Mouse (Mus musculus) neural tube, embryonic 13.5 days (tissue): ENCODE measurements at regions not wholly inside any gene's neighbourhood (a gene's known extent, or its start where the extent isn't known, plus 50 kb on each side); places are given as distances from the start of the nearest gene placed in this dataset.
"Not testable (repeated sequence)": the region's sequence is repeated elsewhere in the genome, so short reads cannot be mapped to it uniquely, and the experiment has no call there.

Experiments
- ATAC-seq: fragments of 200-750 bp; cut with Nextera tagmentation; 2 replicates; pipeline ENCODE4 v1.8.0; 2017; ENCODE audit warnings: low read depth, mild to moderate bottlenecking, moderate TSS enrichment, moderate library complexity
- H3K27ac ChIP-seq: fragments of 300-500 bp; sonication (generic); replicated peaks from 2 replicates; pipeline ENCODE4 v1.5.1; 2015; ENCODE audit warnings: moderate library complexity, mild to moderate bottlenecking, inconsistent platforms
- H3K27me3 ChIP-seq: fragments of 300-500 bp; sonication (generic); 2 replicates; pipeline ENCODE4 v1.6.1; 2015; ENCODE audit warnings: mild to moderate bottlenecking, inconsistent platforms
- H3K36me3 ChIP-seq: fragments of 300-500 bp; sonication (generic); 2 replicates; pipeline ENCODE4 v1.6.1; 2015; ENCODE audit warnings: mild to moderate bottlenecking, inconsistent platforms
- H3K4me1 ChIP-seq: fragments of 300-500 bp; sonication (generic); replicated peaks from 2 replicates; pipeline ENCODE4 v1.6.1; 2015; ENCODE audit warnings: inconsistent platforms
- H3K4me2 ChIP-seq: fragments of 300-500 bp; sonication (generic); 2 replicates; pipeline ENCODE4 v1.6.1; 2015; ENCODE audit warnings: inconsistent platforms, mild to moderate bottlenecking, moderate library complexity
- H3K4me3 ChIP-seq: fragments of 300-500 bp; sonication (generic); 2 replicates; pipeline ENCODE4 v1.5.1; 2015; ENCODE audit warnings: mild to moderate bottlenecking, inconsistent platforms
- H3K9ac ChIP-seq: fragments of 300-500 bp; sonication (generic); 2 replicates; pipeline ENCODE4 v1.6.1; 2015; ENCODE audit warnings: moderate library complexity, mild to moderate bottlenecking, inconsistent platforms
- H3K9me3 ChIP-seq: fragments of 300-500 bp; sonication (generic); 2 replicates; pipeline ENCODE4 v1.6.1; 2016; ENCODE audit warnings: inconsistent platforms
- WGBS: fragments of 180-500 bp; shearing (Covaris S2); methylation state at CpG from one replicate; pipeline ENCODE4 v1.1.7; 2015; 5-methylcytosine and 5-hydroxymethylcytosine counted together

- no peaks in the 10 kb centered on the region; the same call in 1 of the 2 replicates for H3K9me3 ChIP-seq
Observed at GRCm38 (mm10) chr7:62179387-62179786, 167.0 kb upstream of the Ndn start.

GRCm38 (mm10) chr7:62208529-62208928, 137.8 kb upstream of the Ndn start:
- Histone ChIP-seq H3K9ac (peak overlapping the region; percentile 55; the same call in 1 of the 2 replicates), H3K4me2 (peak overlapping the region; percentile 56), H3K4me1 (no peaks in the 10 kb centered on the region), H3K27ac (no peak overlapping the region), H3K36me3 (peaks cover 14% of the 10 kb centered on the region), H3K27me3 (no peaks in the 10 kb centered on the region), H3K4me3 (peak overlapping the region; percentile 34), H3K9me3 (no peaks in the 10 kb centered on the region)
- 0 out of 2 replicates have a peak, but pooled peaks have one; percentile 50 for ATAC-seq

More at GRCm38 (mm10) chr7:62179387-62179786, 167.0 kb upstream of the Ndn start:
- Histone ChIP-seq H3K4me1 (no peaks in the 10 kb centered on the region), H3K36me3 (peaks cover 15% of the 10 kb centered on the region), H3K27ac (no peak overlapping the region), H3K4me3 (no peak overlapping the region), H3K9ac (no peak overlapping the region), H3K4me2 (no peak overlapping the region), H3K27me3 (no peaks in the 10 kb centered on the region)
- WGBS = 63% methylated on average over 2 of the region's 2 CpGs
- no peak for ATAC-seq

GRCm38 (mm10) chr7:62209117-62209700, 137.2 kb upstream of the Ndn start:
- peak overlapping the region; percentile 71 for H3K9ac ChIP-seq
- H3K27me3 ChIP-seq = no peaks in the 10 kb centered on the region
- WGBS = 35% methylated on average over 12 of the region's 12 CpGs
- peaks cover 7% of the 10 kb centered on the region; the same call in 1 of the 2 replicates for H3K36me3 ChIP-seq
- H3K4me3 ChIP-seq = peak overlapping the region; percentile 45
- no peaks in the 10 kb centered on the region for H3K4me1 ChIP-seq
- ATAC-seq = peak; percentile 94
- no peak overlapping the region for H3K27ac ChIP-seq
- peak overlapping the region; percentile 39 for H3K4me2 ChIP-seq
- no peaks in the 10 kb centered on the region for H3K9me3 ChIP-seq

GRCm38 (mm10) chr7:62225184-62225583, 121.2 kb upstream of the Ndn start:
- H3K27ac ChIP-seq = no peak overlapping the region
- H3K4me2 ChIP-seq = peak overlapping the region; percentile 34; the same call in 1 of the 2 replicates
- ATAC-seq = no peak

GRCm38 (mm10) chr7:62227727-62228126, 118.6 kb upstream of the Ndn start:
- Histone ChIP-seq H3K27me3 (no peaks in the 10 kb centered on the region), H3K4me1 (peaks cover 20% of the 10 kb centered on the region), H3K27ac (no peak overlapping the region), H3K9me3 (no peaks in the 10 kb centered on the region), H3K4me2 (no peak overlapping the region), H3K36me3 (no peaks in the 10 kb centered on the region), H3K9ac (no peak overlapping the region), H3K4me3 (no peak overlapping the region)
- 12% methylated on average over 1 of the region's 1 CpGs for WGBS
- no peak for ATAC-seq

More at GRCm38 (mm10) chr7:62225184-62225583, 121.2 kb upstream of the Ndn start:
- H3K4me1 ChIP-seq = no peaks in the 10 kb centered on the region
- H3K9me3 ChIP-seq = no peaks in the 10 kb centered on the region
- H3K4me3 ChIP-seq = no peak overlapping the region
- no peaks in the 10 kb centered on the region for H3K27me3 ChIP-seq
- WGBS = 33% methylated on average over 4 of the region's 4 CpGs
- no peak overlapping the region for H3K9ac ChIP-seq
- H3K36me3 ChIP-seq = no peaks in the 10 kb centered on the region

- H3K4me3 ChIP-seq = peak overlapping the region; percentile 13
- no peak overlapping the region for H3K9ac ChIP-seq
- peak overlapping the region; percentile 46 for H3K4me2 ChIP-seq
- ATAC-seq = peak; percentile 59
- WGBS = 18% methylated on average over 2 of the region's 2 CpGs
- H3K27me3 ChIP-seq = no peaks in the 10 kb centered on the region
- H3K36me3 ChIP-seq = no peaks in the 10 kb centered on the region
- no peak overlapping the region; the same call in 1 of the 2 replicates for H3K27ac ChIP-seq
- H3K9me3 ChIP-seq = no peaks in the 10 kb centered on the region
- peaks cover 20% of the 10 kb centered on the region for H3K4me1 ChIP-seq
Observed at GRCm38 (mm10) chr7:62230713-62231112, 115.7 kb upstream of the Ndn start.

GRCm38 (mm10) chr7:62231120-62231574, 115.2 kb upstream of the Ndn start:
- Histone ChIP-seq H3K4me1 (peaks cover 20% of the 10 kb centered on the region), H3K27ac (peak overlapping the region; percentile 80), H3K9ac (no peak overlapping the region), H3K36me3 (no peaks in the 10 kb centered on the region), H3K9me3 (no peaks in the 10 kb centered on the region), H3K4me3 (peak overlapping the region; percentile 13), H3K27me3 (no peaks in the 10 kb centered on the region), H3K4me2 (peak overlapping the region; percentile 46)
- WGBS = 16% methylated on average over 13 of the region's 13 CpGs
- ATAC-seq = peak; percentile 94

- Histone ChIP-seq H3K4me1 (peaks cover 20% of the 10 kb centered on the region), H3K36me3 (no peaks in the 10 kb centered on the region), H3K27me3 (no peaks in the 10 kb centered on the region), H3K4me3 (no peak overlapping the region), H3K9ac (0 out of 2 replicates have a peak overlapping the region, but pooled peaks have one; percentile 5), H3K4me2 (no peak overlapping the region), H3K27ac (peak overlapping the region; percentile 80), H3K9me3 (no peaks in the 10 kb centered on the region)
- no peak for ATAC-seq
- WGBS = 61% methylated on average over 5 of the region's 5 CpGs
Observed at GRCm38 (mm10) chr7:62232076-62232475, 114.3 kb upstream of the Ndn start.

- Histone ChIP-seq H3K9me3 (no peaks in the 10 kb centered on the region), H3K4me3 (no peak overlapping the region), H3K9ac (no peak overlapping the region), H3K4me1 (peaks cover 20% of the 10 kb centered on the region), H3K27ac (no peak overlapping the region), H3K36me3 (no peaks in the 10 kb centered on the region), H3K27me3 (no peaks in the 10 kb centered on the region), H3K4me2 (no peak overlapping the region)
- ATAC-seq = no peak
- 64% methylated on average over 6 of the region's 6 CpGs for WGBS
Observed at GRCm38 (mm10) chr7:62234037-62234436, 112.3 kb upstream of the Ndn start.

GRCm38 (mm10) chr7:62235766-62236165, 110.6 kb upstream of the Ndn start:
- H3K4me3 ChIP-seq = no peak overlapping the region
- WGBS = 60% methylated on average over 1 of the region's 1 CpGs
- H3K27ac ChIP-seq = no peak overlapping the region
- no peak for ATAC-seq
- no peaks in the 10 kb centered on the region for H3K36me3 ChIP-seq
- no peak overlapping the region for H3K9ac ChIP-seq
- no peak overlapping the region for H3K4me2 ChIP-seq
- no peaks in the 10 kb centered on the region for H3K9me3 ChIP-seq
- no peaks in the 10 kb centered on the region for H3K27me3 ChIP-seq
- H3K4me1 ChIP-seq = peaks cover 16% of the 10 kb centered on the region

- H3K4me2 ChIP-seq = no peak overlapping the region
- H3K4me3 ChIP-seq = no peak overlapping the region
- 0 out of 2 replicates have a peak, but pooled peaks cover 4% of the 10 kb centered on the region for H3K4me1 ChIP-seq
- ATAC-seq = peak; percentile 95
- H3K36me3 ChIP-seq = no peaks in the 10 kb centered on the region
- no peaks in the 10 kb centered on the region for H3K9me3 ChIP-seq
- WGBS = 46% methylated on average over 8 of the region's 8 CpGs
- no peak overlapping the region for H3K9ac ChIP-seq
- H3K27ac ChIP-seq = peak overlapping the region; percentile 83
- H3K27me3 ChIP-seq = no peaks in the 10 kb centered on the region
Observed at GRCm38 (mm10) chr7:62261688-62262114, 84.7 kb upstream of the Ndn start.

- not testable (repeated sequence) for H3K9ac ChIP-seq, H3K27me3 ChIP-seq, H3K4me1 ChIP-seq, ATAC-seq, H3K36me3 ChIP-seq, H3K4me2 ChIP-seq, H3K9me3 ChIP-seq, H3K4me3 ChIP-seq
- H3K27ac ChIP-seq = peak overlapping the region; percentile 71
- WGBS = 68% methylated on average over 2 of the region's 2 CpGs
Observed at GRCm38 (mm10) chr7:62262174-62262573, 84.2 kb upstream of the Ndn start.
